Mouse (Mus musculus) limb, embryonic 12.5 days (tissue): ENCODE measurements around the gene Fam171a1. TPM values are rescaled to one million over a fixed set of nuclear protein-coding genes. Genes with fewer than 3 reads are reported as not detected.
"Not testable (repeated sequence)": the region's sequence is repeated elsewhere in the genome, so short reads cannot be mapped to it uniquely, and the experiment has no call there.

Experiments
- ATAC-seq: fragments of 200-750 bp; cut with Nextera tagmentation; 2 replicates; pipeline ENCODE4 v1.8.0; 2017; ENCODE audit warnings: low read depth, moderate TSS enrichment; ENCODE audit not compliant: insufficient number of reproducible peaks, insufficient read depth, low FRiP score, low TSS enrichment
- H3K27ac ChIP-seq: fragments of 300-500 bp; sonication (generic); 2 replicates; pipeline ENCODE4 v1.5.1; 2016; ENCODE audit warnings: mild to moderate bottlenecking, moderate library complexity
- H3K27me3 ChIP-seq: fragments of 300-500 bp; sonication (generic); 2 replicates; pipeline ENCODE4 v1.6.1; 2016; ENCODE audit warnings: mild to moderate bottlenecking, moderate library complexity
- H3K36me3 ChIP-seq: fragments of 300-500 bp; sonication (generic); 2 replicates; pipeline ENCODE4 v1.6.1; 2016; ENCODE audit warnings: mild to moderate bottlenecking, moderate library complexity
- H3K4me1 ChIP-seq: fragments of 300-500 bp; sonication (generic); replicated peaks from 2 replicates; pipeline ENCODE4 v1.6.1; 2016
- H3K4me2 ChIP-seq: fragments of 300-500 bp; sonication (generic); 2 replicates; pipeline ENCODE4 v1.6.1; 2016; ENCODE audit warnings: mild to moderate bottlenecking, moderate library complexity
- H3K4me3 ChIP-seq: fragments of 300-500 bp; sonication (generic); replicated peaks from 2 replicates; pipeline ENCODE4 v1.5.1; 2016; ENCODE audit warnings: mild to moderate bottlenecking
- H3K9ac ChIP-seq: fragments of 300-500 bp; sonication (generic); replicated peaks from 2 replicates; pipeline ENCODE4 v1.6.1; 2016; ENCODE audit warnings: mild to moderate bottlenecking, moderate library complexity
- H3K9me3 ChIP-seq: fragments of 300-500 bp; sonication (generic); 2 replicates; pipeline ENCODE4 v1.6.1; 2016; ENCODE audit warnings: mild to moderate bottlenecking, moderate library complexity
- WGBS: fragments of 180-500 bp; shearing (Covaris S2); methylation state at CpG from one replicate; pipeline ENCODE4 v1.1.7; 2016; 5-methylcytosine and 5-hydroxymethylcytosine counted together
- polyA plus RNA-seq: library from polyadenylated mRNA; unstranded; fragments of >200 nt; fragmentation: Nextera tagmentation; extraction: Ambion mirVana; gene quantifications from 2 replicates; pipeline ENCODE4 v1.2.1, GENCODE M21; 2016

The Fam171a1 gene
- polyA plus RNA-seq, result 39.6 and 40.9 TPM in 2 replicates

DNA sequence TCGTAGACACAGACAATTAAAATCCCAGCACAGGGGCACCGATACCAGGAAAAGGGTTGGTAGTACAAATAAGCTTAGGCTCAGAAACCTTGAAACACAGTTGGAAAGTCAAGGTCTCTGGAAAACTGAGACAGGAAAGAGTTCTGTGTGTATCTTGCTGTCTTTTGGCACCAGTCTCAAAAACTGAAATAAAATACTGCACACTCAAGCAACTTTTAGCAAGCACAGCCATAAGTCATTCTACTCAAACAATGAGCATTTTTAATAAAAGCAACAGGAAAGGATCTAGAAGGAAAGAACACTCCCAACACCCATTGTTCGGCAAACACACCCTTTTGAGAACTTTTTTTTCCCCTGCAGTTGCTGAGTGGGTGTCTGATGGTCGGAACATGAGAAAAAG is at the start of gene Fam171a1:
Fam171a1 (plus strand) TSS at position 359 of the 400 bp plus-strand sequence.
- no peak within 1 kb of the TSS for H3K4me3 ChIP-seq
- WGBS, result 82% methylated on average over 4 of the region's 4 CpGs
- no peaks in the 10 kb centered on the region for H3K36me3 ChIP-seq
- ATAC-seq, result no peak
- H3K9ac ChIP-seq, result no peak within 1 kb of the TSS
- H3K4me1 ChIP-seq, result peaks cover 10% of the 10 kb centered on the region; the same call in 1 of the 2 replicates
- no peak within 1 kb of the TSS for H3K4me2 ChIP-seq
- H3K27ac ChIP-seq, result no peak within 1 kb of the TSS
- H3K27me3 ChIP-seq, result no peaks in the 10 kb centered on the region
- no peaks in the 10 kb centered on the region for H3K9me3 ChIP-seq

DNA sequence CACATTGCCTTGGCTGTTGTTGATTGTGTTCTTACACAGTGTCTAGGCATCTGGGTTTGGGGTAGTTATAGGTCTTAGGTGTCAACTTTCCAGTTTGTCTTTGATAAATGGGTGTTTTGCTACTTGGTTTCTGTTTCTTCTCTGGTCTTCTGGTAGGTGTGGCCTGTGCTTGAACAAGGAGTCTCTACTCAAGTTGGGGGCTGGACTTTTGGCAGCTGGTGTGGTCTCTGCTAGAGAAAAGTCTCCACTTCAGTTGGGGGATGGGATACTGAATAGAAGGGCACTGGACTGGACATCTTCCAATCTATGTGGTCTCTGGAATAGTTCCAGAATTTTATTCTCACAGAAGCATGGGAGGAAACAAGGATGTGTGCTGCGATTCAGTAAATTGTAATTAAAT is 44.9 kb upstream of the Fam171a1 start:
- Histone ChIP-seq H3K36me3 (no peaks in the 10 kb centered on the region), H3K9me3 (peaks cover 22% of the 10 kb centered on the region), H3K4me3 (no peak overlapping the region), H3K9ac (no peak overlapping the region), H3K4me1 (no peaks in the 10 kb centered on the region), H3K4me2 (no peak overlapping the region), H3K27ac (no peak overlapping the region), H3K27me3 (no peaks in the 10 kb centered on the region)
- WGBS, result 95% methylated on average over 1 of the region's 1 CpGs
- ATAC-seq, result no peak

DNA sequence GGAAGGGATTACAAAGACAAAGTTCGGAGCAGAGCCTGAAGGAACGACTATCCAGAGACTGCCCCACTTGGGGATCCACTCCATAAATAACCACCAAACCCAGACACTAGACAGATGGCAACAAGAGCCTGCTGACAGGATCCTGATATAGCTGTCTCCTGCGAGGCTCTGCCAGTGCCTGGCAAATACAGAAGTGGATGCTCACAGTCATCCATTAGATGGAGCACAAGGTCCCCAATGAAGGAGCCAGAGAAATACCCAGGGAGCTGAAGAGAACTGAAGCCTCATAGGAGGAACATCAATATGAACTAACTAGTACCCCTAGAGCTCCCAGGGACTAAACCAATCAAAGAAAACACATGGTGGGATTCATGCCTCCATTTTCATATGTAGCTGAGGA is 25.7 kb upstream of the Fam171a1 start:
- H3K4me3 ChIP-seq, H3K27ac ChIP-seq, H3K4me2 ChIP-seq, H3K9ac ChIP-seq, H3K27me3 ChIP-seq, ATAC-seq, H3K9me3 ChIP-seq, H3K36me3 ChIP-seq, H3K4me1 ChIP-seq: not testable (repeated sequence)
- WGBS, result 89% methylated on average over 3 of the region's 3 CpGs

DNA sequence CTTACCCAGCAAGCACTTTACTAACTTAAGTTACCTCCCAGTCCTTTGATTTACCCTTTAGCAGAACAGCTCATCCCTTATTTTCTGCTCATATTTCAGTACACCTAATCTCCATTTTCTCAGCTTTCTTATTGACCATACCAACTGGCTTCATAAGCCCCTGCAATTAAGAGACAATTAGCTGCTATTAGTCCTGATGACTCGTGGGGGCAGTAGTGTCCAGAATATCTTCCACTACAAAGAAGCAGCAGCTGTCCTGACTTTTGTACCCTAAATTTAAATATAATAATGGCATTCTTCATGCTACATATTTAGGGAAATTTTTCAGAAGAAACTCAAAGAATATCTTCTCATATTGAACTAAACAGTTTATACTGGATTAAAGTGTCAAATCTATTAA is 24.8 kb upstream of the Fam171a1 start:
- H3K4me3 ChIP-seq, result no peak overlapping the region
- 16% methylated on average over 1 of the region's 1 CpGs for WGBS

DNA sequence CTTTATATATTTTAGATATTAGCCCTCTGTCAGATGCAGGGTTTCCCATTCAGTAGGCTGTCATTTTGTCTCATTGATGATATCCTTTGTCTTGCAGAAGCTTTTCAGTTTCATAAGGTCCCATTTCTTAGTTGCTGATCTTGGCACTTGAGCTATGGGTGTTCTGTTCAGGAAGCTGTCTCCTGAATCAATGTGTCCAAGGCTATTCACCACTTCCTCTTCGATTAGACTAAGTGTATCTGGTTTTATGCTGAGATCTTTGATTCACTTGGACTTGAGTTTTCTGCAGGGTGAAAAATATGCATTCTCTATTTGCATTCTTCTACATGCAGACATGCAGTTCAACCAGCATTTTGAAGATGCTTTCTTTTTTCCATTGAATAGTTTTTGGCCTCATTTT is 17.9 kb upstream of the Fam171a1 start:
- no peak for ATAC-seq
- WGBS, result 78% methylated on average over 1 of the region's 1 CpGs
- no peak overlapping the region for H3K4me2 ChIP-seq

More for the DNA sequence above, 24.8 kb upstream of the Fam171a1 start:
- Histone ChIP-seq H3K36me3 (no peaks in the 10 kb centered on the region), H3K27ac (no peak overlapping the region), H3K27me3 (no peaks in the 10 kb centered on the region), H3K4me2 (no peak overlapping the region), H3K4me1 (no peaks in the 10 kb centered on the region), H3K9me3 (no peaks in the 10 kb centered on the region), H3K9ac (no peak overlapping the region)
- no peak for ATAC-seq

DNA sequence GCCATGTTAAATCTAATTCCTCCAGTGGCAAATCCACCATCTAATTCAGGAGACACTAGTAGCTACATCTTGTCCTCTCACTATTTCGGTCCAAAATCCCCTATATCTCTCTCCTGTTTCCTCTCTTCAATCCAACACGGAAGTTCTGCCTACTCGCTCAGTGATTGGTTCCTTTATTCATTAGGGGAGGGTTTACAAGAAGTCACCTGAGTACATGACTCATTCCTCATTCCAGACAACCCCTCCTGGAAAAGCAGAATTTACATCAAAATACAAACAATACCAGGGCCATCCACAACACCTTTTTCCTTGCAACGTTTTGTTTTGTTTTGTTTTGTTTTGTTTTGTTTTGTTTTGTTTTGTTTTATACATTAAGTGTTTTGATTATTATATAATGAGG is 14.1 kb upstream of the Fam171a1 start:
- no peaks in the 10 kb centered on the region for H3K4me1 ChIP-seq
- peaks cover 7% of the 10 kb centered on the region; the same call in 1 of the 2 replicates for H3K9me3 ChIP-seq
- H3K9ac ChIP-seq, result no peak overlapping the region
- no peak overlapping the region for H3K4me2 ChIP-seq
- H3K27ac ChIP-seq, result no peak overlapping the region
- no peaks in the 10 kb centered on the region for H3K27me3 ChIP-seq
- no peaks in the 10 kb centered on the region for H3K36me3 ChIP-seq
- no peak overlapping the region for H3K4me3 ChIP-seq
- 75% methylated on average over 4 of the region's 4 CpGs for WGBS
- ATAC-seq, result no peak

More for the DNA sequence above, 17.9 kb upstream of the Fam171a1 start:
- Histone ChIP-seq H3K4me3 (no peak overlapping the region), H3K4me1 (no peaks in the 10 kb centered on the region), H3K9me3 (peaks cover 7% of the 10 kb centered on the region; the same call in 1 of the 2 replicates), H3K36me3 (no peaks in the 10 kb centered on the region), H3K9ac (no peak overlapping the region), H3K27me3 (no peaks in the 10 kb centered on the region), H3K27ac (no peak overlapping the region)

DNA sequence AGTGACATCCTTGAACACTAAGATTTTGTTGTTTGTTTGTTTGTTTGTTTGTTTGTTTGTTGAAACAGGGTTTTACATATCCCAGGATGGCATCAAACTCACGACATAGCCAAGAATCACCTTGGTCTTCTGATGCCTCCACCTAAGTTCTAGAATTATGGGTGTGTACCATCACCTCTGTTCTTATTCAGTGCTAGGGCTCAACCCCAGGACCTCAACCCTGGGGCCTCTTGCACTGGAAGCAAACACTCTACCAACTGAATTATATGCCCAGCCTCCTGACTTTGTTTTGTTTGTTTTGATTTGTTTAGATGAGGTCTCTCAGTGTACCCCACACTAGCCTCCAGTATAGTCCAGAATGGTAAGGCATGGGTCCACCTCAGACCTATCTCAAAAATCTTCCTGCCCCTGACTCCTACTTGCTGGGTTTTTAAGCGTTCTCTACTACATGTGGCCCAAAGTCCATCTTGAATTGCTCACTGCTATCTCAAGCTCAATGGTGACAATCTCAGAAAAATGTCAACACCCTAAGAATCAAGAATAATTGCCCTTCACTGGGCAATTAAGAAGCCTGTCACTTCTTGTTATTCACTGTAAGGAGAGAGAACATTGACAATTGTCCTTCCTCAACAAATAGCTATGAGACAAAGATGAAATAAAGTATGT is 12.6 kb upstream of the Fam171a1 start:
- no peak for ATAC-seq
- no peaks in the 10 kb centered on the region for H3K36me3 ChIP-seq
- 89% methylated on average over 2 of the region's 2 CpGs for WGBS
- no peak overlapping the region for H3K4me2 ChIP-seq
- no peak overlapping the region for H3K4me3 ChIP-seq
- H3K4me1 ChIP-seq, result no peaks in the 10 kb centered on the region
- no peaks in the 10 kb centered on the region for H3K27me3 ChIP-seq
- no peak overlapping the region for H3K27ac ChIP-seq
- H3K9ac ChIP-seq, result no peak overlapping the region
- H3K9me3 ChIP-seq, result peaks cover 7% of the 10 kb centered on the region; the same call in 1 of the 2 replicates

DNA sequence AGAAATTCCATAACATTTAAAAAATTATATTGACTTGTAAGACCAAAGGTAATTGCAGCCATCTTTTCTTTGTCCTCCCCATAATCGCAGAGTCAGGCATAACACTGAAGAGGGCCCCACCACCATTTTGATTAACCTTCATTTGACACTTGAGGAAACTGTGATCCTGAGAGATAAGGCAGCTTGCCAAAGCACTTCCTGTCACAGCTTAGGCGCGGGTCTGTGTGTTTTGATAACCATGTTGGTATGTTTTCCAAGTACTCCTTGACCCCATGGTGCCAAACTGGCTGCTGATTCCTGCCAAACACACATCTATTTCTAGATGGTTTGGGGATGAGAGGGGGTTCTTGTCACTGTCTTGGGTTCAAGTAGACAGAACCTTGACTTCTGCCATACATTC is 11.7 kb upstream of the Fam171a1 start:
- no peak overlapping the region for H3K27ac ChIP-seq
- no peaks in the 10 kb centered on the region for H3K27me3 ChIP-seq
- H3K4me2 ChIP-seq, result no peak overlapping the region
- H3K4me1 ChIP-seq, result no peaks in the 10 kb centered on the region
- WGBS, result 83% methylated on average over 3 of the region's 3 CpGs
- no peak for ATAC-seq
- no peaks in the 10 kb centered on the region for H3K36me3 ChIP-seq
- H3K9ac ChIP-seq, result no peak overlapping the region
- no peak overlapping the region for H3K4me3 ChIP-seq
- peaks cover 7% of the 10 kb centered on the region; the same call in 1 of the 2 replicates for H3K9me3 ChIP-seq

DNA sequence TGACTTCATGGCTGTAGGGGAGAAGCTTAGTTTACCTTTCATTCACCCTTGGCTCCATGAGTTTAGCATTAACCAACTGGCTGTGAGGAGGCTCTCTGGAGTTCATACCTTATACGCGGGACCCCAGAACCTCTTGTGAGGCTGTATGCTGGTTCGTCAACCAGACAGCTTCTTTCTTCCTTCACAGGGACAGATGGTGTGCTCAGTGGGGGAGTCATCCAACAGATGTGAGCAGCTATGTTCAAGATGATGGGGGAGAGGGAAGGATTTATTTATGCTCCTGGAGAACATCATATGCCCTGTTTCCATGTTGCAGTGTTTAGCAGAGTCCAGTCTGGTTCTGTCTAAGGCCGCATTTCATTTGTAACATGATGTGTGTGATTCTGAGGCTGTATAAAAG is 6.6 kb upstream of the Fam171a1 start:
- no peaks in the 10 kb centered on the region for H3K27me3 ChIP-seq
- H3K9me3 ChIP-seq, result no peaks in the 10 kb centered on the region
- H3K4me1 ChIP-seq, result no peaks in the 10 kb centered on the region
- WGBS, result 86% methylated on average over 4 of the region's 4 CpGs
- H3K27ac ChIP-seq, result no peak overlapping the region
- H3K4me3 ChIP-seq, result no peak overlapping the region
- no peak for ATAC-seq
- H3K4me2 ChIP-seq, result no peak overlapping the region
- H3K9ac ChIP-seq, result no peak overlapping the region
- no peaks in the 10 kb centered on the region for H3K36me3 ChIP-seq

DNA sequence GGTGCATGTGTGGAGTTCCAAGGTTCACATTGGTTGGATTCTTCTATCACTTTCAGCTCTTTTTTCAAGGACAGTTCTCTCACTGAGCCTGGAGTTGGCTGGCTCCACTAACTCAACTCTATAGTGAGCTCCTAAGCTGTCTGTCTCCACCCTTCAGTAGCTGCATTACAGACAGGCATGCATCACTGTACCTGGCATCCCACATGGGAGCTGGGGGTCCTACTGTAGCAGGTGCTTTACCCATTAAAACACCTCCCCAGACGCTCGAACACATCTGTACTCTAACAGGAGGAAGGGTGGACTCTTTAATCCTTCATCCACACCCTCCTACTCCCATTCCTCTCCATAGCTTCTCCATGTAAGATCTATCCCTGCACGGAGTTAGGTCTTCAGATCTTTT is 5.6 kb upstream of the Fam171a1 start:
- Histone ChIP-seq H3K36me3 (no peaks in the 10 kb centered on the region), H3K4me3 (no peak overlapping the region), H3K4me2 (no peak overlapping the region), H3K27ac (no peak overlapping the region), H3K4me1 (no peaks in the 10 kb centered on the region), H3K27me3 (no peaks in the 10 kb centered on the region), H3K9ac (no peak overlapping the region), H3K9me3 (no peaks in the 10 kb centered on the region)
- WGBS, result 87% methylated on average over 3 of the region's 3 CpGs
- no peak for ATAC-seq

DNA sequence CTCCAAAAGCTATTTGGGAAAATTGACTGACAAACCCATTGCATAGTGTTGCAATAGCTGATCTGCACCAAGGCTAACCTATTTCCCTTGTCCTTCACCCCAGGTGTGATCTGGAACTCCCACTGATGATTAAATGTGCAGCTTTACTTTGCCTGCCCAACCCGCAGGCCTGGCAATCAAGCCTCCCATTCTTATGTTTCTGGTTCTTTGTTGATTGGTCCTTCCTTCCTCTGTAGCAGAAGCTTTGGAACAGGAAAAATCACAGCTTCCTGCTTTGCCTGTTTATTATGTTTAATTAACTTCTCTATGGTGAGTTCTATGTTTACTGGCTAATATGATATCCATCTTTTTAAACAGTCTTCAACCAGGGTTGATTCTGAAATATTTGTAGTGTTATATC is 5.2 kb upstream of the Fam171a1 start:
- 68% methylated on average over 1 of the region's 1 CpGs for WGBS
- H3K27me3 ChIP-seq, result no peaks in the 10 kb centered on the region
- no peak overlapping the region for H3K4me3 ChIP-seq
- H3K9me3 ChIP-seq, result no peaks in the 10 kb centered on the region
- no peak overlapping the region for H3K4me2 ChIP-seq
- H3K36me3 ChIP-seq, result no peaks in the 10 kb centered on the region
- ATAC-seq, result no peak
- peaks cover 3% of the 10 kb centered on the region; the same call in 1 of the 2 replicates for H3K4me1 ChIP-seq
- no peak overlapping the region for H3K27ac ChIP-seq
- H3K9ac ChIP-seq, result no peak overlapping the region

DNA sequence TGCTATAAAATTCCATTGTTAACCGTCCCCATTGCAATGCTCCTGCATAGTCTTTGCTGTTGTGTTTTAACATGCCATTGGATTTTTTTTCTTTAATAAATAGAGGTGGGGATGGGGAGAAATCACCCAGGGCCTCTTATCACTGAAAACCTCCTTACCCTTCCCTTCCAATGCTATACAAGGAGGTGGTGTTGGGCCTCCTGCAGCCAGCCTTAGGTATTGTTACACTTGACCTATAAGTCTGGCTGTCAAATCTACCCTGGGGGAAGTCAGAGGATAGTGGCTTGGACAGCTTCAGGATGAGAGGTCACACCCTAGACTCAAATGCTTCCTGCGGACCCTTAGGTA is 3.8 kb downstream of the Fam171a1 start:
- Histone ChIP-seq H3K36me3 (no peaks in the 10 kb centered on the region), H3K27ac (no peak overlapping the region; the same call in 1 of the 2 replicates), H3K9ac (peak overlapping the region; percentile 93; the same call in 1 of the 2 replicates), H3K4me3 (peak overlapping the region; percentile 85), H3K9me3 (no peaks in the 10 kb centered on the region), H3K27me3 (no peaks in the 10 kb centered on the region), H3K4me1 (peaks cover 27% of the 10 kb centered on the region), H3K4me2 (peak overlapping the region; percentile 67)
- ATAC-seq, result peak; percentile 69
- 35% methylated on average over 2 of the region's 2 CpGs for WGBS
